Mouse (Mus musculus) ES-E14 (cell line): ENCODE data around the gene Acadvl. TPM values are rescaled to one million over a fixed set of nuclear protein-coding genes. Genes with fewer than 3 reads are reported as not detected.

Source experiments
- DNase-seq: peaks from one replicate; pipeline ENCODE4 v3.0.0-alpha.2; 2013; ENCODE audit warnings: low read depth, low spot score
- H3K27ac ChIP-seq: 2 replicates; pipeline ENCODE4 v1.5.1; 2012; ENCODE audit warnings: low read depth, mild to moderate bottlenecking, low read length, moderate library complexity, mixed read lengths; ENCODE audit not compliant: poor library complexity, insufficient read depth, severe bottlenecking
- H3K36me3 ChIP-seq: 2 replicates; pipeline ENCODE4 v1.6.1; 2012; ENCODE audit warnings: mild to moderate bottlenecking, low read length, moderate library complexity, mixed read lengths; ENCODE audit not compliant: control insufficient read depth, poor library complexity, insufficient read depth, severe bottlenecking
- H3K4me1 ChIP-seq, 2 experiments: fragments of 150-350 bp in 1 of 2; sonication (generic) in 1 of 2; 2 replicates each; pipeline ENCODE4 v1.6.1; 2012; ENCODE audit warnings: low read length in 2 of 2, mild to moderate bottlenecking in 1 of 2, mixed read lengths in 1 of 2; ENCODE audit not compliant: control insufficient read depth in 2 of 2, insufficient read depth in 2 of 2, poor library complexity in 1 of 2
- H3K4me3 ChIP-seq, 2 experiments: fragments of 150-350 bp in 1 of 2; sonication (generic) in 1 of 2; 2 replicates each; pipeline ENCODE4 v1.5.1; 2012; ENCODE audit warnings: low read length in 2 of 2, low read depth in 1 of 2, mild to moderate bottlenecking in 1 of 2, mixed read lengths in 1 of 2; ENCODE audit not compliant: insufficient read depth in 1 of 2, poor library complexity in 1 of 2, severe bottlenecking in 1 of 2
- H3K9ac ChIP-seq: 2 replicates; pipeline ENCODE4 v1.6.1; 2012; ENCODE audit warnings: low read depth, mild to moderate bottlenecking, low read length, mixed read lengths; ENCODE audit not compliant: poor library complexity, insufficient read depth, severe bottlenecking
- H3K9me3 ChIP-seq: fragments of 150-350 bp; sonication (generic); 2 replicates; pipeline ENCODE4 v1.6.1; 2012; ENCODE audit warnings: low read depth, mild to moderate bottlenecking, low read length; ENCODE audit not compliant: control insufficient read depth, insufficient read depth
- CHD2 ChIP-seq: IDR thresholded peaks from 2 replicates; pipeline ENCODE4 v1.6.1; 2014; ENCODE audit warnings: mild to moderate bottlenecking, low read depth, low read length, inconsistent platforms
- HCFC1 ChIP-seq: IDR thresholded peaks from 2 replicates; pipeline ENCODE4 v1.6.1; 2012; ENCODE audit warnings: low read length, inconsistent platforms, borderline replicate concordance; ENCODE audit not compliant: insufficient read depth
- MAFK ChIP-seq: IDR thresholded peaks from 2 replicates; pipeline ENCODE4 v1.6.1; 2014; ENCODE audit warnings: mild to moderate bottlenecking, low read depth, low read length, inconsistent platforms; ENCODE audit not compliant: insufficient read depth
- ZC3H11A ChIP-seq: IDR thresholded peaks from 2 replicates; pipeline ENCODE4 v1.6.1; 2012; ENCODE audit warnings: low read depth, mild to moderate bottlenecking, inconsistent platforms, low read length, borderline replicate concordance
- ZNF384 ChIP-seq: IDR thresholded peaks from 2 replicates; pipeline ENCODE4 v1.6.1; 2012; ENCODE audit warnings: low read depth, low read length, inconsistent platforms
- in situ Hi-C, 2 experiments: fragments of 600-800 bp; cut with MboI; formaldehyde crosslinking; loops; one replicate each; pipeline ENCODE4 v1.15.1; 2025; ENCODE audit warnings: low sequenced_read_pairs in 2 of 2, inconsistent platforms in 1 of 2; ENCODE audit not compliant: unreplicated experiment in 2 of 2
- total RNA-seq: library from RNA; depleted of rRNA; stranded (reverse); fragments of 300-350 nt; gene quantifications from 2 replicates; pipeline ENCODE4 v1.2.3, GENCODE M21; 2012

Acadvl gene
- total RNA-seq, 1 experiment: 48.7 TPM

DNA sequence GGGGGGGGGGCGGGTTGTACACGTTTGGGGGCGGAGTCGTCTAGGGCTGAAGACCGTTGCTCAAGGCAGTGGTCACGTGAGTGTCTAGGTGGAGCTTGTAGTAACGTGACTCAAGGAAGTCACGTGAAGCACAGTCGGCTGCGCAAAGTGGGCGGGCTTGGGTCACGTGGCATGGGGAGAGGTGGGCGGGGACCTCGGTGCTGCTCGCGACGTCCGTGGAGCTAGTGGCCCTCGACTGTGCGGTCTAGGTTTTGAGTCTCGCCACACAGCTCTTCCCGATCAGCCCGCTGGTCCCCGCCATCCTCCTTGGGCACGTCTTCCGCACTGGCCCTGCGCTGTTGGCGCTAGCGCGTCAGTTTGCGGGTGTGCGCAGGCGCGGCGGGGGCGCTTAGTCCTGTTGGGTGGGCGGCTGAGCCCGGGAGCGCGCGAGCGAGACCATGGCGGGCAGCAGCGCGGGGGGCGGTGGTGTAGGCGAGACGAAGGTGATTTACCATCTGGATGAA is 14.8 kb downstream of the Acadvl start, which contains the start of gene Dvl2:
Dvl2 (plus strand) TSS at position 200 of the 503 bp plus-strand sequence.
- peak within 1 kb of the TSS; percentile 77 for H3K27ac ChIP-seq
- H3K9ac ChIP-seq: peak within 1 kb of the TSS; percentile 88
- H3K4me1 ChIP-seq: peaks cover 13 to 23% of the 10 kb centered on the region in 2 experiments
- H3K4me3 ChIP-seq: peak within 1 kb of the TSS; percentile 75 to 87
- in situ Hi-C loops: no loop called here
- DNase-seq: peak; percentile 96
- no peak for TF ChIP-seq ZC3H11A
- TF ChIP-seq HCFC1: peak; percentile 62; the same call in 1 of the 2 replicates
- no peaks in the 10 kb centered on the region for H3K9me3 ChIP-seq
- H3K36me3 ChIP-seq: peaks cover 34% of the 10 kb centered on the region

DNA sequence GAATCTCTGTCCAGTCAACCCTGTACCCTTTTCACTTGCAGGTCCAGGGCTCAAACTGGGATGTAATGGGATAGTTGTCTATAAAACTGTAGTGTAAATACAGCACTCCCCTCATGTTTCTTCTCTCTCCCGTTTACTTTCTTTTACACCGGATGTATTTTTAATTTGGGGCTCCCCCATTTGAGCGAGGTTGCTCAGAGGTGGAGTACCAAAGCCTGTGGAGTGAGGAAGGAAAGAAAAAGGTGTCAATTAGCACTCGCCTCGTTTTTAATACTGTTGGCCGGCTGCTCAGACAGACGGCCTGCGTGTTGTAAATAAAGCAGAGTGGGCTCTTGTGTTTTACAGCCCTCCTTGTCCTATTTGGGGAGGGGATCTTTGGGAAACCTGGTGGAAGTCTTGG is 15.5 kb downstream of the Acadvl start:
- Histone ChIP-seq H3K4me1 (peaks cover 10 to 18% of the 10 kb centered on the region in 2 experiments), H3K27ac (no peak overlapping the region)

DNA sequence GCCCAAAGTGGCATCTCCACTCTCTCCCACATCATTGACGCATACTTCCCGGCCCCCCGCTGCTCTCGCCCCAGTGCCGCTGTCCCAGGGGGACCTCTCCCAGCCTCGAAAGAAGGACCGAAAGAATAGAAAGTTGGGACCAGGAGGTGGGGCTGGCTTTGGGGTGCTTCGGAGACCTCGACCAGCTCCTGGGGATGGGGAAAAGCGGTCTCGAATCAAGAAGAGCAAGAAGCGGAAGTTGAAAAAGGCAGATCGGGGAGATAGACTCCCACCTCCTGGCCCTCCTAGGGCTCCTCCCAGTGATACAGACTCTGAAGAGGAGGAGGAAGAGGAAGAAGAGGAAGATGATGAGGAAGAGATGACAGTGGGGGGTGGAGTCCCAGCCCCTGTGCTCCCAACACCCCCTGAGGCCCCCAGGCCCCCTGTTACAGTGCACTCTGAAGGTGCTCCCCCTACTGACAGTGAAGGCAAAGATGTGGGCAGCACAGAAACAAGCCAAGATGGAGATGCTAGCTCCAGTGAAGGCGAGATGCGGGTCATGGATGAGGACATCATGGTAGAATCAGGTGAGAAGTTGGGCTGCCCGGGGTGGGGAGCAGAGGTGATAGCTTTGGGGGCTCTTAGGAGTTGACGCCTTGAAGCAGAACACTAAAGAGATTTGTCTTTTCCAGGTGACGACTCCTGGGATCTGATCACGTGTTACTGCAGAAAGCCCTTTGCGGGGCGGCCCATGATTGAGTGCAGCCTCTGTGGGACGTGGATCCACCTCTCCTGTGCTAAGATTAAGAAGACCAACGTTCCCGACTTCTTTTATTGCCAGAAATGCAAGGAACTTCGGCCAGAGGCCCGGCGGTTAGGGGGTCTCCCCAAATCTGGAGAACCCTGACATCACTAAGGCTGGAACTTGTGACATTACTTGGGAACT is 16.4 kb downstream of the Acadvl start:
- H3K9me3 ChIP-seq: no peaks in the 10 kb centered on the region
- H3K4me1 ChIP-seq: peaks cover 10 to 12% of the 10 kb centered on the region in 2 experiments; a peak in 3 of 4 replicates
- in situ Hi-C loops: no loop called here
- H3K9ac ChIP-seq: no peak overlapping the region; the same call in 1 of the 2 replicates
- no peak overlapping the region for H3K27ac ChIP-seq
- TF ChIP-seq CHD2 (no peak), MAFK (no peak), ZC3H11A (no peak), HCFC1 (no peak), ZNF384 (no peak)
- no peak for DNase-seq
- peaks cover 31% of the 10 kb centered on the region for H3K36me3 ChIP-seq
- no peak overlapping the region for H3K4me3 ChIP-seq

More for the DNA sequence above, 15.5 kb downstream of the Acadvl start:
- Histone ChIP-seq H3K4me3 (no peak overlapping the region), H3K36me3 (peaks cover 29% of the 10 kb centered on the region), H3K9me3 (no peaks in the 10 kb centered on the region), H3K9ac (no peak overlapping the region)
- TF ChIP-seq ZC3H11A (no peak), HCFC1 (no peak), MAFK (no peak), CHD2 (no peak), ZNF384 (no peak)
- no peak for DNase-seq
- in situ Hi-C loops: no loop called here

DNA sequence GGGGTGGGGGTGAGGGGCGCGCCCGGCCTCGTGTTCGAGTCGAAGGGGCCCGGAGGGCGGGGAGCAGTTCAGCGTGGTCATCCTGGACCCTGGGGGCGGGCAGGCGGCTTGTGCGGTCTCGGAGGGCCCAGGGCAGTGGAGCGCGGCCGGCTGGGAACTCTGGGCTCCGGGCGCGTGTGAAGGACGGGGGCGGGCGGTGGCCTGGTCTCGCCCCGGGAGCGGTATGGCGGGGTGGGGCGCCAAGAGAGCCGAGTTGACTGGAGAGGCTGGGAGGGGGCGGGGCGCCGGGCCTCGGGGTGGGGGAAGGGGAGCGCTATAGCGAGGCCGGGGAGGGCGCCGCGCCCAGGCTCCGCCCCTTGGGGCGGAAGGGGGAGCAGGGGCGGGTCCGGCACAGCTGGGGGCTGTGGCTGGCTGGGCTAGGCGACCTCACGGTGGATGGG is 18.1 kb downstream of the Acadvl start:
- H3K9me3 ChIP-seq: no peaks in the 10 kb centered on the region
- H3K4me1 ChIP-seq: peaks cover 10 to 12% of the 10 kb centered on the region in 2 experiments; a peak in 3 of 4 replicates
- peak overlapping the region; percentile 97 for H3K9ac ChIP-seq
- no peak for TF ChIP-seq ZNF384
- TF ChIP-seq HCFC1: peak; percentile 20; the same call in 1 of the 2 replicates
- TF ChIP-seq MAFK: no peak
- peak; percentile 45; the same call in 1 of the 2 replicates for TF ChIP-seq CHD2
- peak overlapping the region; percentile 96 for H3K27ac ChIP-seq
- peaks cover 26% of the 10 kb centered on the region for H3K36me3 ChIP-seq
- peak overlapping the region; percentile 95 to 98 for H3K4me3 ChIP-seq
- no peak for DNase-seq
- in situ Hi-C loops: no loop called here
